Mouse (Mus musculus): Measurements from ENCODE around the gene Nipbl.

- TF ChIP-seq POLR2A (IDR thresholded peaks at IDR 0.05; ENCODE audit: control insufficient read depth, low read depth, low read length) (no peak), CTCF (IDR thresholded peaks at IDR 0.05; ENCODE audit: control insufficient read depth, insufficient read depth, insufficient replicate concordance, low read depth, low read length) (no peak)
These were observed 18.5 kb upstream of the Nipbl start for GRCm38 (mm10) chr15:8462780-8463179.

All from testis, adult 2 months (tissue).